Mouse (Mus musculus) stomach, embryonic 14.5 days (tissue): Measurements from ENCODE around the gene March6. TPM values are rescaled to one million over a fixed set of nuclear protein-coding genes. Genes with fewer than 3 reads are reported as not detected.

Experiments
- ATAC-seq: fragments of 200-750 bp; cut with Nextera tagmentation; 2 replicates; pipeline ENCODE4 v1.8.0; 2017; ENCODE audit warnings: low read depth, moderate TSS enrichment; ENCODE audit not compliant: insufficient number of reproducible peaks, insufficient read depth, low FRiP score
- H3K27ac ChIP-seq: fragments of 300-500 bp; sonication (generic); 2 replicates; pipeline ENCODE4 v1.5.1; 2014; ENCODE audit warnings: mild to moderate bottlenecking, low read length, moderate library complexity, mixed read lengths
- H3K27me3 ChIP-seq: fragments of 300-500 bp; sonication (generic); 2 replicates; pipeline ENCODE4 v1.6.1; 2014; ENCODE audit warnings: low read length, control low read depth, mixed read lengths; ENCODE audit not compliant: control insufficient read depth, insufficient read depth
- H3K36me3 ChIP-seq: fragments of 300-500 bp; sonication (generic); 2 replicates; pipeline ENCODE4 v1.6.1; 2014; ENCODE audit warnings: mild to moderate bottlenecking, control low read depth, low read length, moderate library complexity, mixed read lengths; ENCODE audit not compliant: control insufficient read depth, insufficient read depth
- H3K4me1 ChIP-seq: fragments of 300-500 bp; sonication (generic); 2 replicates; pipeline ENCODE4 v1.6.1; 2014; ENCODE audit warnings: low read length, control low read depth, mixed read lengths; ENCODE audit not compliant: control insufficient read depth, insufficient read depth
- H3K4me2 ChIP-seq: fragments of 300-500 bp; sonication (generic); replicated peaks from 2 replicates; pipeline ENCODE4 v1.6.1; 2014; ENCODE audit warnings: low read depth, low read length, control low read depth
- H3K4me3 ChIP-seq: fragments of 300-500 bp; sonication (generic); 2 replicates; pipeline ENCODE4 v1.5.1; 2014; ENCODE audit warnings: low read depth, low read length, control low read depth
- H3K9ac ChIP-seq: fragments of 300-500 bp; sonication (generic); replicated peaks from 2 replicates; pipeline ENCODE4 v1.6.1; 2014; ENCODE audit warnings: low read depth, mild to moderate bottlenecking, control low read depth, low read length, moderate library complexity, mixed read lengths
- H3K9me3 ChIP-seq: fragments of 300-500 bp; sonication (generic); 2 replicates; pipeline ENCODE4 v1.6.1; 2016; ENCODE audit warnings: low read depth, low read length, control low read depth; ENCODE audit not compliant: control insufficient read depth
- WGBS: fragments of 180-500 bp; shearing (Covaris S2); extraction: QIAGEN DNeasy Blood & Tissue Kit; methylation state at CpG from one replicate; pipeline ENCODE4 v1.1.7; 2014; 5-methylcytosine and 5-hydroxymethylcytosine counted together
- polyA plus RNA-seq: library from polyadenylated mRNA; unstranded; fragments of >200 nt; fragmentation: Nextera tagmentation; extraction: Ambion mirVana; gene quantifications from 2 replicates; pipeline ENCODE4 v1.2.1, GENCODE M21; 2014

Gene March6
- polyA plus RNA-seq, 1 experiment from 2014 or later = 37.2 TPM

DNA sequence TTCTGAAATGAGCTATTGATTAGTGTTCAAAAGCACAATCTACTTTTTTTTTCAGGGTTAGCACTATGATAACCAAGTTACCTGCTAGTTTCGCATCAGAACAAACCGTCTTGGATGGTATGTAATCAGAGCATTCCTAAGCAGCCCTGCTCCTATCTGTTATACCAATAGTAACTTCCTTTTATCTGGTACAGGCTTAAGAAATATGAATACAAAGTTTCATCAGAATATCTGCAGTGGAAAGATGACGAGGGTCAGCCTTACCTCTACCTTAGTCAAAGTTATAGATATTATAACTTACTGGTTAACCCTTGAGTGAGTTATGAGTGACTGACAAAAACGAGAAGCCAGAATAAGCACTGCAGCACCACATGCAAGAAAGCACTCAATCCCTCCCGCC is 64.6 kb downstream of the March6 start:
- no peak for ATAC-seq
- no peaks in the 10 kb centered on the region for H3K27me3 ChIP-seq
- no peak overlapping the region for H3K9ac ChIP-seq
- no peaks in the 10 kb centered on the region for H3K9me3 ChIP-seq
- H3K27ac ChIP-seq = no peak overlapping the region
- H3K36me3 ChIP-seq = peaks cover 53% of the 10 kb centered on the region
- WGBS = 92% methylated on average over 5 of the region's 5 CpGs
- no peak overlapping the region for H3K4me2 ChIP-seq
- H3K4me3 ChIP-seq = no peak overlapping the region
- no peaks in the 10 kb centered on the region for H3K4me1 ChIP-seq

DNA sequence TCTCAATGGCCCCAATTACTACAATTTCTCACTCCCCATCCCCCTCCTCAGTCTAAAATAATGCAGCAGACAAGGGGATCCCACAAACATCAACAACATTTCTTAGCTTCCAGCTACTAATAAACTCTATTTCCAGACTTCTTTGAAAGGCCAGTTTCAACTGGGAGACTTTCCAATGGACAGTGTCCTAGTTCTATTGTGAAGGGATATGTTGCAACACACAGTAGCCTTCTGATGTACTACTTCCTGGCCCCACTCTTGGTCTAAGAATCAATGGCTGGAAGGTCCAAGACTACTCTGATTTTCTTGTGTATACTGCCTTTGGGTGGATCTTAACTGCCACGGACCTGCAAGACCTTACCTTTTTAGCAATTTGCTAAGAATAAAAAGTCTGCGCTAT is 65.0 kb downstream of the March6 start:
- Histone ChIP-seq H3K9ac (no peak overlapping the region), H3K9me3 (no peaks in the 10 kb centered on the region), H3K36me3 (peaks cover 58% of the 10 kb centered on the region), H3K27me3 (no peaks in the 10 kb centered on the region), H3K27ac (no peak overlapping the region), H3K4me3 (no peak overlapping the region), H3K4me1 (no peaks in the 10 kb centered on the region), H3K4me2 (no peak overlapping the region)
- ATAC-seq = no peak
- 94% methylated on average over 2 of the region's 2 CpGs for WGBS

DNA sequence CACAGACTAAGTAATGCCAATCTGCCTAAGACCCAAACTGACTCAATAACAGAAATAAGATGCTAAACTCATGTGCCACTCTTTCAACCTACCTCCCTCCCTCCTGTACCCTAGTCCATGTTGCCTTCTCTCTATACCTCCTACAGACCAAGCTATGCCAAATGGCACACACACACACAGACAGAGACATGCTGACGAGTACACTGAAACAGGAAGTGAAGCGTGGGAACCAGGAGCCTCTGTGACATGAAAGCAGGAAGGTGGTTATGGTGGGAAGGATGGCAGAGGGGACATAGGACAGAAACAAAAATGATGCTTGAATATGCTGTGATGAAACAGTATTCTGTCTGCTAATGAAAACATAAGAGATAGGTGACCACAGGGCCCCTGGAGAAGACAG is 70.3 kb downstream of the March6 start:
- Histone ChIP-seq H3K4me2 (no peak overlapping the region), H3K9ac (no peak overlapping the region), H3K27me3 (no peaks in the 10 kb centered on the region), H3K27ac (no peak overlapping the region), H3K4me1 (no peaks in the 10 kb centered on the region), H3K4me3 (no peak overlapping the region), H3K36me3 (peaks cover 65% of the 10 kb centered on the region), H3K9me3 (no peaks in the 10 kb centered on the region)
- WGBS = 81% methylated on average over 2 of the region's 2 CpGs
- ATAC-seq = no peak

DNA sequence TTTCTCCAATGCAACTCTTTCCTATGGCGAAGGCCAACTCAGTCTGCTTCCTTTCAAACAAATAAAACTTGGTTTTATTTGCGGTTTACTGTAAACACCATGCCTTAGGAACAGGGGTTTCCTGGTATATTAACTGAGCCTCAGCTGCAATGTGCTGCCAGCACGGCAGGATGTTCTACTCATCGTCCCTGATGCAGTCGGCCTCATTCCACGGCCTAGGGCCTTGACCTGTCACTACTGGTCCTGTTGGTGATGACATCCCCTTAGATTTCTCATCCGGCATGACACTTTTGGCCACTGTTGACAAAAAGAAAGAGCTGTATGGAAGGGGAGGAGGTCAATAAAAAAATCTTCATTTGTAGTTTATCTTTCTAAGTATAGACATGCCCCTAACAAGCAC is 72.8 kb downstream of the March6 start:
- Histone ChIP-seq H3K4me3 (no peak overlapping the region), H3K4me1 (0 out of 2 replicates have a peak, but pooled peaks cover 3% of the 10 kb centered on the region), H3K9ac (no peak overlapping the region), H3K27me3 (no peaks in the 10 kb centered on the region), H3K27ac (no peak overlapping the region), H3K36me3 (peaks cover 51% of the 10 kb centered on the region), H3K4me2 (no peak overlapping the region), H3K9me3 (no peaks in the 10 kb centered on the region)
- no peak for ATAC-seq
- 91% methylated on average over 7 of the region's 7 CpGs for WGBS

DNA sequence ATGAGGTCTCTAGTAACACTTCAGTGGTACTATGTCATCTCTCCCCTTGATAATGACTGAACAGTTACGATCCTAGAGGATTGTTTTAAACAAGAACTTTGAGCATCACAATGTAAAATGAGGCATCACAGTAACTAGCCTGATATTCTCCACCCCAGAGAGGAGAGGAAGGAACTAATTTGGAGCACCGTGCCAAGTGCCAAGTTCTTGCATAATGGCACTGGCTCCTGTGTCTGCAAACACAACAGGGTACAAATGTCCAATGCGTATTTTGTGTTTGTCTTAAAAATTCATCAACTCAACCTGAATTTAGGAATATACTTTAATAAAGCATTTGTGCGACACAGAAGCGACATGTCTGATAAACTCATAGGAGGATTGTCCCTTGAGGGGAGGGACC is 74.5 kb downstream of the March6 start:
- WGBS = 88% methylated on average over 5 of the region's 5 CpGs
- Histone ChIP-seq H3K9me3 (no peaks in the 10 kb centered on the region), H3K27ac (no peak overlapping the region), H3K4me1 (0 out of 2 replicates have a peak, but pooled peaks cover 3% of the 10 kb centered on the region), H3K27me3 (no peaks in the 10 kb centered on the region), H3K4me2 (no peak overlapping the region), H3K4me3 (no peak overlapping the region), H3K36me3 (peaks cover 39% of the 10 kb centered on the region), H3K9ac (no peak overlapping the region)
- ATAC-seq = no peak

DNA sequence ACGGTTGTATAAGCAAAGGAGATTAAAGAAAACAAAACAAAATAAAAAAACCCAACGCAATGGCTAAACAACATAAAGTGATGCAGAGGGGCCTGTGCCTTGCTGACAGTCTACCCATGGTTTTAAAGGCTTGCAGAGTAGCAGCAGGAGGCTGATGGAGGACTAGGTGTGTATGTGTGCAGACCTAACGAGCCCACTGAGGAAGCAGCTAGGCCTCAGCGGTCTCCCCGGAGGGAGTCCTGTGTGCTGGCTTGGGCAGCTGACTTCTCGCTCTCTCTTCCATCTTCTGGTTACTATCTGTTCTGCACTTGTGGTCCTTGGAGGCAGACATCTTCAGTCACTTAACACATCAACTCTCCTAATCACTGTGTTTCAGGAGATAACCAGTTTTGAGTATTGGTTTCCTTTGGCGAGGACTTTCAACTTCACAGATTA is 76.0 kb downstream of the March6 start:
- Histone ChIP-seq H3K36me3 (peaks cover 24% of the 10 kb centered on the region), H3K4me1 (0 out of 2 replicates have a peak, but pooled peaks cover 3% of the 10 kb centered on the region), H3K27me3 (no peaks in the 10 kb centered on the region), H3K9me3 (no peaks in the 10 kb centered on the region), H3K9ac (no peak overlapping the region), H3K27ac (no peak overlapping the region), H3K4me3 (no peak overlapping the region), H3K4me2 (no peak overlapping the region)
- ATAC-seq = no peak
- 80% methylated on average over 7 of the region's 7 CpGs for WGBS

DNA sequence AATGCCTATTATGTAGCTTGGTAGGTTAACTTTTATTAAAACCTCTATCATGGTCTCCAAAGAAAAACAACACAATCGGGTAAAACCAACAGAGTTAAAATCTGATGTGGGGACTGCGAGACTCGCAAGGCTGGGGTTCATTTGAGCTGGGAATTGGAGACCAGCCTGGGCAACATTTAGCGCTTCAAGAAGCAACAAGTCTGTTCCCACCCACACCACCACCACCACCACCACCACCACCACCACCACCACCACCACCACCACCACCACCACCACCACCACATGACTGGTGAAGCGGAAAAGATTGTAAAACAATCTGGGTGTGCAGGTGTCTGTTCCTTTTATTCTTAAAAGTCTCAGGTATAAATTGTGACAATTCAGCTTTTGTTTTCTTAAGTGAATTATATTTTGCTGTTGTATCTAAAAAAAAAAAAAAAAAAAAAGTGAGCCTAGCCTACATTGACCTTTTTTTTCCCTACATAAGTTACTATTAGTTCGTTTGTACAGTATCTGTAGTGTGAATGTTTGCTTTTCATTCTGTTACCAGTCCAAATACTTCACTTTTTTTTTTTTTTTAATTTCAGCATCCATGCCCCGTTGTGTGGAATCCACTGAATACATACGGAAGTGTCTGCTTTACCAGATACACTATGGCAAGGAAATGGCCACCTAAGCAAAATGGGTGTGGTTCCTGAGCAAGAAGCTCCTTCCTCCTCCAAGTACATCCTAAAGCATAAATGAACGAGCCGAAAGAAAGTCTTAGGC is 76.6 kb downstream of the March6 start:
- Histone ChIP-seq H3K9ac (no peak overlapping the region), H3K27me3 (no peaks in the 10 kb centered on the region)
- no peak for ATAC-seq

DNA sequence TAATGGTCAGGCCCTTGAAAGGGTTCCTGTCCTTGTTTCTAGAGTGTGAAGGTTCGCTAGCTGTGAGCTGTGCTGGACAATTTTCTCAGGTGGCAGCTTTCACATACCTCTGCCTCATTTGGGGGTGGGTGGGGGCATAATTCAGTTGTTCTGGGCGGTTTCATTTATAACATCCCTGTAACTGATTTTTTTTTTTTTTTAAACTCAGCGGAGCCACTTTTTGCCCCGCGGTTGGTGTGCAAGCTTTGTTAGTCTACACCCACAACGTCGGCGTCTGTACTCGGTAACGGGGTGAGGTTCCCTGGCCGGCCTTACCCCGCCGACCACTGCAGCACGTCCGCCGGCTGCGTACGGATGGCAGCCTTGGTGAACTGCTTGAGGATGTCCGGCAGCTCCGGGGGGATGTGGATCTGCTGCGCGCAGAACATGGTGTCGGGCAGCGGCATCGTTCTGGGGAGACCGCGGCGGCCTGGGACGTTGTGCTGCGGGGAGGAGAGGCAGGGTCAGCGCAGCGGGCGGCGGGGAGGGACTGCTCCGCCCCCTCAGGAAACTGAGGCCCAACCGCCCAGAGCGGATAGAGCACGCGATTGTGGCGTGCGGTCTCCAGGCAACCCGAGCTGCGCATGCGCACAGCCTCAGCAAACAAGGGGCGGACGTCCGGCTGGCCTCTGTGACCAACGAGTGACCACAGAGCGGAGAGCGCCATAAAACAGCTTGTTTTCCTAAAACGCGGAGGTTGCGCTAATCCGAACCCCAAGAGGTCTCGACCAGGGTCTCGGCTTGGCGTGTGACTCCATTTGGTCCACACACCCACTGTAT is 77.5 kb downstream of the March6 start, which contains the start of gene Ropn1l:
Gene Ropn1l (minus strand): TSS at position 640 of the 819 bp plus-strand sequence.
- no peaks in the 10 kb centered on the region for H3K9me3 ChIP-seq
- peak; percentile 93 for ATAC-seq
- H3K27ac ChIP-seq = peak within 1 kb of the TSS; percentile 68; the same call in 1 of the 2 replicates
- no peaks in the 10 kb centered on the region for H3K27me3 ChIP-seq
- under 1% methylated on average over 57 of the region's 57 CpGs for WGBS
- peak within 1 kb of the TSS; percentile 55 for H3K4me3 ChIP-seq
- H3K36me3 ChIP-seq = peaks cover 9% of the 10 kb centered on the region
- 0 out of 2 replicates have a peak, but pooled peaks cover 3% of the 10 kb centered on the region for H3K4me1 ChIP-seq
- H3K9ac ChIP-seq = peak within 1 kb of the TSS; percentile 36
- H3K4me2 ChIP-seq = peak within 1 kb of the TSS; percentile 59

More for the DNA sequence above, 76.6 kb downstream of the March6 start:
- Histone ChIP-seq H3K9me3 (no peaks in the 10 kb centered on the region), H3K27ac (no peak overlapping the region), H3K36me3 (peaks cover 18% of the 10 kb centered on the region), H3K4me1 (0 out of 2 replicates have a peak, but pooled peaks cover 3% of the 10 kb centered on the region), H3K4me3 (peak overlapping the region; percentile 55), H3K4me2 (peak overlapping the region; percentile 59)
- WGBS = 47% methylated on average over 10 of the region's 10 CpGs
